Mouse (Mus musculus): ENCODE data around the gene Rpl41. TPM values are rescaled to one million over a fixed set of nuclear protein-coding genes. Genes with fewer than 3 reads are reported as not detected.
A peak's percentile ranks its signal among the peaks of the same experiment; 100 is the strongest.

Rpl41 gene
- polyA plus RNA-seq, 1 experiment from 2014 or later: 2,375 TPM

DNA sequence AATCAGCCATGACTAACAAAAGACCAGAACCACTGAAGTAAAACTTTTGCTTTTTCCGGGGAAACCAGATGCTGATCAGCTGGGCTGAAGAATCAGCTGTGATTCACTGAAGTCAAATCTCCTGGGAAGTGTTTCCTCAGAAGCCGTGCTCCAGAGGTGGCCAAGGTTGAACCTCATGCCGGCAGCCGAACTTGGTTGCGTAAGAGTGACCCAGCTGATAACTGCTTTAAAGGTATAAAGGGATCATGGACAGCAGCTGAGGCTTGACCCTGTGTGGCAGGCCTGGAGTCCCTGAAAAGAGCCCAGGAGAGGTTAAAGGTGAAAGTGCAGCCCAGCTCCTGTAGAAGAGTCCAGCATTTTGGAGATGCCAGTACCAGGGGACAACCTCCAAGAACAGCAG lies 46.8 kb downstream of the Rpl41 start:
- Histone ChIP-seq H3K9me3 (ENCODE audit: control insufficient read depth, low read length) (no peaks in the 10 kb centered on the region), H3K4me1 (ENCODE audit: control insufficient read depth, insufficient read depth, low read length) (0 out of 2 replicates have a peak, but pooled peaks cover 2% of the 10 kb centered on the region), H3K4me3 (replicated peaks; ENCODE audit: low read depth, low read length) (no peak overlapping the region), H3K36me3 (ENCODE audit: control insufficient read depth, insufficient read depth, low read length) (no peaks in the 10 kb centered on the region), H3K4me2 (ENCODE audit: low read length) (no peak overlapping the region), H3K27me3 (ENCODE audit: control insufficient read depth, insufficient read depth, low read length) (no peaks in the 10 kb centered on the region), H3K27ac (replicated peaks; ENCODE audit: low read depth, low read length) (no peak overlapping the region), H3K9ac (replicated peaks; ENCODE audit: low read length) (no peak overlapping the region)
- 81% methylated on average over 5 of the region's 5 CpGs for WGBS
- no peak for DNase-seq
- no peak for ATAC-seq (ENCODE audit: low FRiP score, low TSS enrichment)

DNA sequence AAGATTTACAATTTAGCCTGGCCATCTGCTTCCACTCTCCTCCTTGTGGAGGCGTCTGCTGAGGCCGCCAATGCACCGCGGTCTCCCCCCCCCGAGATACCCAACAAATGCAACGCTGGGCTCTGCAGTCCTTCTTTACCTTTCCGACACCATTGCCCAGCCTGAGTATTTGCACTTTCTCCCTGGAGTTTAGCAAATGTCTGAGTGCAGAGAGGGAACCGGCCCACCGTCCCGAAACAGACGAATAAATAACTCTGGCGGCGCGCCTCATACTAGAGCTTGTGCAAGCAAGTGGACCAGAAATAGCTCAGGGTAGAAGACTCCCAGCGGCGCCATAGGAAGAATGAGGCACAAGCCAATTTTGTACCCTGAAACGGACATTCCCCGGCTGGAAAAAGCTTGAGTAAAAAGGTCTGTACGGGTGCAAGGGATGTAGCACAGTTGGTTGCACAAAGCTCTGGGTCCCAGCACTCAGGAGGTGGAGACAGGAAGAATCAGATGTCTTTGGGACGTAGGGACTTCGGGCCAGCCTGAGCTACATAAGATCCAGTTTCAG lies 49.9 kb downstream of the Rpl41 start:
- peak; percentile 63 for DNase-seq
- peak; percentile 32 for ATAC-seq (ENCODE audit: low FRiP score, low TSS enrichment)
- peaks cover 9% of the 10 kb centered on the region; the same call in 1 of the 2 replicates for H3K4me1 ChIP-seq (ENCODE audit: control insufficient read depth, insufficient read depth, low read length)
- no peaks in the 10 kb centered on the region for H3K36me3 ChIP-seq (ENCODE audit: control insufficient read depth, insufficient read depth, low read length)
- 3% methylated on average over 21 of the region's 21 CpGs for WGBS
- no peaks in the 10 kb centered on the region for H3K27me3 ChIP-seq (ENCODE audit: control insufficient read depth, insufficient read depth, low read length)
- peak overlapping the region; percentile 78 for H3K4me2 ChIP-seq (ENCODE audit: low read length)
- H3K4me3 ChIP-seq (replicated peaks; ENCODE audit: low read depth, low read length): peak overlapping the region; percentile 59
- peak overlapping the region; percentile 36; the same call in 1 of the 2 replicates for H3K9ac ChIP-seq (replicated peaks; ENCODE audit: low read length)
- H3K27ac ChIP-seq (replicated peaks; ENCODE audit: low read depth, low read length): peak overlapping the region; percentile 71; the same call in 1 of the 2 replicates
- H3K9me3 ChIP-seq (ENCODE audit: control insufficient read depth, low read length): no peaks in the 10 kb centered on the region

DNA sequence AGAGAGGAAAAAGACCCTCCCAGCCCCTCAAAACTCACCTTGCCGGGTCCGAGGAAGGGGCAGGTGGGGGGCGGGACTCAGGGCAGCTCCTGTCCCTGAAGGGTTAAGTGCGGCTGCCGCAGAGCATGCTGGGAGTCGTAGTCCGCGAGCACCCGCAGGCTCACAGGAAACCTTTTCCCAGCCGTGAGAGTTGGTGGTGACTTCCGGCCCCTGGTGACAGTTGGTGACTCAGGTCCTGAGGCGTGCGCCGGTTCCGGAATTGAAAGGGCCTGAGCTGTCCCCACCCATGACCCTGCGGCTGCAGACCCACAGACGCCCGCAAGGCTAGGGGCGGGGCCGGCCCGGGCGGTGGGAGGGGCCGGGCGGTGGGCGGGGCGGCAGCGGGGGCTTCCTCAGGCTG lies 50.5 kb downstream of the Rpl41 start, which contains the start of gene Myl6b:
Myl6b (minus strand) TSS at position 96 of the 400 bp plus-strand sequence.
- no peaks in the 10 kb centered on the region for H3K36me3 ChIP-seq (ENCODE audit: control insufficient read depth, insufficient read depth, low read length)
- peak; percentile 85 for ATAC-seq (ENCODE audit: low FRiP score, low TSS enrichment)
- peak within 1 kb of the TSS; percentile 42 for H3K9ac ChIP-seq (replicated peaks; ENCODE audit: low read length)
- peaks cover 9% of the 10 kb centered on the region; the same call in 1 of the 2 replicates for H3K4me1 ChIP-seq (ENCODE audit: control insufficient read depth, insufficient read depth, low read length)
- WGBS: under 1% methylated on average over 27 of the region's 27 CpGs
- no peaks in the 10 kb centered on the region for H3K27me3 ChIP-seq (ENCODE audit: control insufficient read depth, insufficient read depth, low read length)
- H3K4me3 ChIP-seq (replicated peaks; ENCODE audit: low read depth, low read length): peak within 1 kb of the TSS; percentile 59
- H3K4me2 ChIP-seq (ENCODE audit: low read length): peak within 1 kb of the TSS; percentile 78
- H3K9me3 ChIP-seq (ENCODE audit: control insufficient read depth, low read length): no peaks in the 10 kb centered on the region
- H3K27ac ChIP-seq (replicated peaks; ENCODE audit: low read depth, low read length): peak within 1 kb of the TSS; percentile 71
- DNase-seq: peak; percentile 96

Small RNA genes lying within 50 kb of the gene (microRNA-seq; reads per million reads assigned to microRNA genes)
- gene Gm47275 (not detected), gene Mir6916 (not detected), gene Mir6917 (not detected)

Other genes with a start within 250 kb of the Rpl41 start
- 18.5 and 23.0 TPM in 2 replicates for gene Pan2, start 246.0 kb downstream of the Rpl41 start, polyA plus RNA-seq (2014; fragmentation: Nextera tagmentation; extraction: Ambion mirVana)
- 193 and 194 TPM in 2 replicates for gene Cnpy2, start 226.8 kb downstream of the Rpl41 start, polyA plus RNA-seq (2014; fragmentation: Nextera tagmentation; extraction: Ambion mirVana)
- 221 and 247 TPM in 2 replicates for gene Cs, start 211.6 kb downstream of the Rpl41 start, polyA plus RNA-seq (2014; fragmentation: Nextera tagmentation; extraction: Ambion mirVana)
- gene Coq10a, start 180.3 kb downstream of the Rpl41 start, polyA plus RNA-seq (2014; fragmentation: Nextera tagmentation; extraction: Ambion mirVana): 50.5 and 53.0 TPM in 2 replicates
- 13.3 and 14.1 TPM in 2 replicates for gene Ankrd52, start 172.2 kb downstream of the Rpl41 start, polyA plus RNA-seq (2014; fragmentation: Nextera tagmentation; extraction: Ambion mirVana)
- gene Slc39a5, start 148.1 kb downstream of the Rpl41 start, polyA plus RNA-seq (2014; fragmentation: Nextera tagmentation; extraction: Ambion mirVana): not detected in 2 replicates
- 142 and 144 TPM in 2 replicates for gene Nabp2, start 137.8 kb downstream of the Rpl41 start, polyA plus RNA-seq (2014; fragmentation: Nextera tagmentation; extraction: Ambion mirVana)
- gene Rnf41, start 137.6 kb downstream of the Rpl41 start, polyA plus RNA-seq (2014; fragmentation: Nextera tagmentation; extraction: Ambion mirVana): 80.3 and 96.2 TPM in 2 replicates
- gene Smarcc2, start 90.1 kb downstream of the Rpl41 start, polyA plus RNA-seq (2014; fragmentation: Nextera tagmentation; extraction: Ambion mirVana): 172 and 229 TPM in 2 replicates
- gene Myl6, start 55.2 kb downstream of the Rpl41 start, polyA plus RNA-seq (2014; fragmentation: Nextera tagmentation; extraction: Ambion mirVana): 750 and 787 TPM in 2 replicates
- 5.3 and 6.8 TPM in 2 replicates for gene Myl6b, start 50.6 kb downstream of the Rpl41 start, polyA plus RNA-seq (2014; fragmentation: Nextera tagmentation; extraction: Ambion mirVana)
- 6.0 and 10.9 TPM in 2 replicates for gene Esyt1, start 23.4 kb downstream of the Rpl41 start, polyA plus RNA-seq (2014; fragmentation: Nextera tagmentation; extraction: Ambion mirVana)
- 17.6 and 19.6 TPM in 2 replicates for gene Zc3h10, start 1.5 kb downstream of the Rpl41 start, polyA plus RNA-seq (2014; fragmentation: Nextera tagmentation; extraction: Ambion mirVana)
- gene Pa2g4, start 16.7 kb upstream of the Rpl41 start, polyA plus RNA-seq (2014; fragmentation: Nextera tagmentation; extraction: Ambion mirVana): 122 and 142 TPM in 2 replicates
- 0.26 and 0.47 TPM in 2 replicates for gene Erbb3, start 40.3 kb upstream of the Rpl41 start, polyA plus RNA-seq (2014; fragmentation: Nextera tagmentation; extraction: Ambion mirVana)
- gene Rps26, start 77.4 kb upstream of the Rpl41 start, polyA plus RNA-seq (2014; fragmentation: Nextera tagmentation; extraction: Ambion mirVana): 529 and 586 TPM in 2 replicates
- gene Ikzf4, start 96.7 kb upstream of the Rpl41 start, polyA plus RNA-seq (2014; fragmentation: Nextera tagmentation; extraction: Ambion mirVana): 21.2 and 23.6 TPM in 2 replicates
- 10.3 and 10.4 TPM in 2 replicates for gene Suox, start 124.8 kb upstream of the Rpl41 start, polyA plus RNA-seq (2014; fragmentation: Nextera tagmentation; extraction: Ambion mirVana)
- gene Rab5b, start 147.0 kb upstream of the Rpl41 start, polyA plus RNA-seq (2014; fragmentation: Nextera tagmentation; extraction: Ambion mirVana): 80.4 and 100 TPM in 2 replicates
- gene Pmel, start 154.9 kb upstream of the Rpl41 start, polyA plus RNA-seq (2014; fragmentation: Nextera tagmentation; extraction: Ambion mirVana): 0.22 and 0.38 TPM in 2 replicates
- 13.2 and 24.2 TPM in 2 replicates for gene Cdk2, start 155.7 kb upstream of the Rpl41 start, polyA plus RNA-seq (2014; fragmentation: Nextera tagmentation; extraction: Ambion mirVana)
- 5.7 and 6.2 TPM in 2 replicates for gene Dgka, start 195.6 kb upstream of the Rpl41 start, polyA plus RNA-seq (2014; fragmentation: Nextera tagmentation; extraction: Ambion mirVana)
- gene Pym1, start 198.6 kb upstream of the Rpl41 start, polyA plus RNA-seq (2014; fragmentation: Nextera tagmentation; extraction: Ambion mirVana): 46.7 and 60.0 TPM in 2 replicates
- 0.22 and 0.41 TPM in 2 replicates for gene Mmp19, start 241.6 kb upstream of the Rpl41 start, polyA plus RNA-seq (2014; fragmentation: Nextera tagmentation; extraction: Ambion mirVana)